Mouse (Mus musculus): ENCODE data around the gene Krtap27-1. TPM values are rescaled to one million over a fixed set of nuclear protein-coding genes. Genes with fewer than 3 reads are reported as not detected.
A peak's percentile ranks its signal among the peaks of the same experiment; 100 is the strongest.

Krtap27-1 gene
- total and polyA plus RNA-seq, 3 experiments: not detected

- H3K79me2 ChIP-seq (replicated peaks; ENCODE audit: control insufficient read depth, insufficient read depth, low read length): no peaks in the 10 kb centered on the region
- H3K4me3 ChIP-seq: no peak overlapping the region
- TF ChIP-seq EP300 (IDR thresholded peaks at IDR 0.05; ENCODE audit: insufficient read depth, low read depth, low read length): no peak
- no peaks in the 10 kb centered on the region for H3K4me1 ChIP-seq (ENCODE audit: control insufficient read depth, insufficient read depth, low read length)
- no peak for DNase-seq
- intact Hi-C loops (cut with DNase I): no loop called here
- H3K9ac ChIP-seq (ENCODE audit: low read depth, low read length): no peak overlapping the region
- WGBS: 37% methylated on average over 4 of the region's 4 CpGs
- H3K27ac ChIP-seq: no peak overlapping the region
- no peaks in the 10 kb centered on the region for H3K27me3 ChIP-seq (ENCODE audit: control insufficient read depth, insufficient read depth, low read length)
- no peaks in the 10 kb centered on the region for H3K36me3 ChIP-seq (ENCODE audit: control insufficient read depth, insufficient read depth, low read length)
These were observed 29.8 kb upstream of the Krtap27-1 start for GRCm38 (mm10) chr16:88701072-88701864.

- WGBS: 72% methylated on average over 4 of the region's 4 CpGs
- TF ChIP-seq CTCF (IDR thresholded peaks at IDR 0.05) (no peak), EP300 (IDR thresholded peaks at IDR 0.05; ENCODE audit: insufficient read depth, low read depth, low read length) (no peak), POLR2A (IDR thresholded peaks at IDR 0.05; ENCODE audit: insufficient read depth, low read depth, low read length) (no peak)
These were observed 24.8 kb upstream of the Krtap27-1 start for GRCm38 (mm10) chr16:88696256-88696655.

GRCm38 (mm10) chr16:88681282-88681681 is 9.8 kb upstream of the Krtap27-1 start:
- WGBS: 53% methylated on average over 2 of the region's 2 CpGs
- no peak for DNase-seq
- Histone ChIP-seq H3K79me2 (replicated peaks; ENCODE audit: control insufficient read depth, insufficient read depth, low read length) (no peaks in the 10 kb centered on the region), H3K27me3 (ENCODE audit: control insufficient read depth, insufficient read depth, low read length) (no peaks in the 10 kb centered on the region), H3K27ac (no peak overlapping the region), H3K9ac (ENCODE audit: low read depth, low read length) (no peak overlapping the region), H3K4me1 (ENCODE audit: control insufficient read depth, insufficient read depth, low read length) (no peaks in the 10 kb centered on the region), H3K36me3 (ENCODE audit: control insufficient read depth, insufficient read depth, low read length) (no peaks in the 10 kb centered on the region), H3K4me3 (no peak overlapping the region)
- TF ChIP-seq POLR2A (IDR thresholded peaks at IDR 0.05; ENCODE audit: insufficient read depth, low read depth, low read length) (no peak), CTCF (IDR thresholded peaks at IDR 0.05) (no peak), EP300 (IDR thresholded peaks at IDR 0.05; ENCODE audit: insufficient read depth, low read depth, low read length) (no peak)
- intact Hi-C loops (cut with DNase I): no loop called here

More at GRCm38 (mm10) chr16:88696256-88696655, 24.8 kb upstream of the Krtap27-1 start:
- no peaks in the 10 kb centered on the region for H3K27me3 ChIP-seq (ENCODE audit: control insufficient read depth, insufficient read depth, low read length)
- H3K9ac ChIP-seq (ENCODE audit: low read depth, low read length): no peak overlapping the region
- H3K27ac ChIP-seq: no peak overlapping the region
- no peaks in the 10 kb centered on the region for H3K36me3 ChIP-seq (ENCODE audit: control insufficient read depth, insufficient read depth, low read length)
- H3K79me2 ChIP-seq (replicated peaks; ENCODE audit: control insufficient read depth, insufficient read depth, low read length): no peaks in the 10 kb centered on the region
- H3K4me1 ChIP-seq (ENCODE audit: control insufficient read depth, insufficient read depth, low read length): no peaks in the 10 kb centered on the region
- intact Hi-C loops (cut with DNase I): no loop called here
- H3K4me3 ChIP-seq: no peak overlapping the region
- DNase-seq: no peak

- intact Hi-C loops (cut with DNase I): no loop called here
- no peak for DNase-seq
- TF ChIP-seq POLR2A (IDR thresholded peaks at IDR 0.05; ENCODE audit: insufficient read depth, low read depth, low read length): no peak
- H3K27ac ChIP-seq: no peak overlapping the region
- no peaks in the 10 kb centered on the region for H3K79me2 ChIP-seq (replicated peaks; ENCODE audit: control insufficient read depth, insufficient read depth, low read length)
- H3K27me3 ChIP-seq (ENCODE audit: control insufficient read depth, insufficient read depth, low read length): no peaks in the 10 kb centered on the region
- no peak overlapping the region for H3K9ac ChIP-seq (ENCODE audit: low read depth, low read length)
- H3K36me3 ChIP-seq (ENCODE audit: control insufficient read depth, insufficient read depth, low read length): no peaks in the 10 kb centered on the region
- 76% methylated on average over 6 of the region's 6 CpGs for WGBS
- H3K4me1 ChIP-seq (ENCODE audit: control insufficient read depth, insufficient read depth, low read length): no peaks in the 10 kb centered on the region
- no peak overlapping the region for H3K4me3 ChIP-seq
These were observed 7.6 kb upstream of the Krtap27-1 start for GRCm38 (mm10) chr16:88679099-88679498.

GRCm38 (mm10) chr16:88657426-88657825 is 14.0 kb downstream of the Krtap27-1 start:
- Histone ChIP-seq H3K79me2 (replicated peaks; ENCODE audit: control insufficient read depth, insufficient read depth, low read length) (no peaks in the 10 kb centered on the region), H3K27me3 (ENCODE audit: control insufficient read depth, insufficient read depth, low read length) (no peaks in the 10 kb centered on the region), H3K9ac (ENCODE audit: low read depth, low read length) (no peak overlapping the region), H3K4me1 (ENCODE audit: control insufficient read depth, insufficient read depth, low read length) (no peaks in the 10 kb centered on the region), H3K4me3 (no peak overlapping the region), H3K36me3 (ENCODE audit: control insufficient read depth, insufficient read depth, low read length) (no peaks in the 10 kb centered on the region), H3K27ac (no peak overlapping the region)
- 24% methylated on average over 1 of the region's 1 CpGs for WGBS
- no peak for DNase-seq
- TF ChIP-seq POLR2A (IDR thresholded peaks at IDR 0.05; ENCODE audit: insufficient read depth, low read depth, low read length) (no peak), CTCF (IDR thresholded peaks at IDR 0.05) (0 out of 2 replicates have a peak, but pooled peaks have one; percentile 20), EP300 (IDR thresholded peaks at IDR 0.05; ENCODE audit: insufficient read depth, low read depth, low read length) (no peak)
- intact Hi-C loops (cut with DNase I): no loop called here

GRCm38 (mm10) chr16:88651952-88652351 is 19.5 kb downstream of the Krtap27-1 start:
- H3K36me3 ChIP-seq (ENCODE audit: control insufficient read depth, insufficient read depth, low read length): no peaks in the 10 kb centered on the region
- intact Hi-C loops (cut with DNase I): no loop called here

More at GRCm38 (mm10) chr16:88651952-88652351, 19.5 kb downstream of the Krtap27-1 start:
- no peaks in the 10 kb centered on the region for H3K27me3 ChIP-seq (ENCODE audit: control insufficient read depth, insufficient read depth, low read length)
- H3K4me1 ChIP-seq (ENCODE audit: control insufficient read depth, insufficient read depth, low read length): no peaks in the 10 kb centered on the region
- TF ChIP-seq POLR2A (IDR thresholded peaks at IDR 0.05; ENCODE audit: insufficient read depth, low read depth, low read length) (no peak), CTCF (IDR thresholded peaks at IDR 0.05) (no peak), EP300 (IDR thresholded peaks at IDR 0.05; ENCODE audit: insufficient read depth, low read depth, low read length) (no peak)
- H3K4me3 ChIP-seq: no peak overlapping the region
- no peaks in the 10 kb centered on the region for H3K79me2 ChIP-seq (replicated peaks; ENCODE audit: control insufficient read depth, insufficient read depth, low read length)
- no peak for DNase-seq
- 52% methylated on average over 2 of the region's 2 CpGs for WGBS
- no peak overlapping the region for H3K27ac ChIP-seq
- no peak overlapping the region for H3K9ac ChIP-seq (ENCODE audit: low read depth, low read length)
